Mouse (Mus musculus): Measurements from ENCODE around the gene Raver2.
"Not testable (repeated sequence)": the region's sequence is repeated elsewhere in the genome, so short reads cannot be mapped to it uniquely, and the experiment has no call there.

Gene Raver2

DNA sequence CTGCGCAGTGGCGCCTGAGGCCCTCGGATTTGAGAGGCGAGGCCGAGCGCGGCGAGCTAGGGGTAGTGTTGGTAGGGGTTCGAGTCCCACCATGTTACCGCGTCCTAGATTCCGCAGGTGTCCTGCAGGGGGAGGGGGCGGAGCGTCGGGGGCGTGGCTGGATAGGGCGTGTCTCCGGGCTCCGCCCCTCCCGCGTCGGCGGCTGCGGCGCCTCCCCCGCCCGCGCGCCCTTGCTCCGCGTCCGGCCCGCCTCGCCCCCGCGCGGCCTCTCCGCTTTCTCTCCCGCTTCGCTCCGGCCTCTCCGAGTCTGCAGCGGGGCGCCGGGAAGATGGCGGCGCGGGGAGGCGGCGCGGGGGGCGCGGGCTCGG is at the start of gene Raver2:
Gene Raver2, plus strand, starts transcription at position 198 of the 368 bp plus-strand sequence.
- DNase-seq (ENCODE audit: low read depth, low spot score) = no peak

DNA sequence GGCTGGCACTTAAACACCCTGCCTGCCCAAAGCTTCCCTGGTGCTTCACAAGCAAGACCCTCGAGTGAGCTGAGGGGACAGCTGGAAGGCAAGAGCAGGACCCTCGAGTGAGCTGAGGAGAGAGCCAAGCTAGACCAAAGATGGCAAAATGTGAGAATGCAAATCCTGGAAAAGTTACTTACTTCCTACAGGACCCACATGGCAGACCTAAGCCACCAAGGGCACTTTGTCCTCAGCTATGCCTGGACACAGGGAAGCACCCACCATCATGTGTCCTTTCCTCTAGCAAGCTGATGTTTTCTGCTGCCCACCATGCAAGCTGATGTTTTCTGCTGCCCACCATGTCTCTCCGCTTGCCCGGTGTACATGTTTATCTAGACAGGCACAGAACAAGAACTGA is 48.2 kb upstream of the Raver2 start, which contains the start of gene Gm10577:
Gene Gm10577, minus strand, starts transcription at position 101 of the 400 bp plus-strand sequence.
- no peak for DNase-seq (ENCODE audit: low read depth, low spot score)

DNA sequence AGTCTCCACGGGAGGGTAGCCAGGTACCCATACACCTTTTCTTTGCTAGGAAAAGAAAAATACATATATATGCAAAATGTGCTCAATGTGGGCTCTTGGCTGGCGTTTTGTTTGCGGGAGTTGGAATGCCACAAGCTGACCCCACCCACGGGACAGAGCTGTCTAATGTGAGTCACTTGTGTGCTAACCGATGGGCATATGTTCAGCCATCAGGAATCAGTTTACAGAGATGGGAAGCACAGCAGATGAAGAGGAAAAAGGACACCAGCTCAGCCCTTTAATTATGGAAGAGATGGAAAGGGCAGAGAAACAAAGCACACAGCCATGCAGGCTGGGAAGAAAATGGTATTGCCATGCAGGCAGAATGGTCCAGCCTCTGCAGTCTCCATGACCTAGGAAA is 42.2 kb upstream of the Raver2 start:
- peak; percentile 5 for DNase-seq (ENCODE audit: low read depth, low spot score)

DNA sequence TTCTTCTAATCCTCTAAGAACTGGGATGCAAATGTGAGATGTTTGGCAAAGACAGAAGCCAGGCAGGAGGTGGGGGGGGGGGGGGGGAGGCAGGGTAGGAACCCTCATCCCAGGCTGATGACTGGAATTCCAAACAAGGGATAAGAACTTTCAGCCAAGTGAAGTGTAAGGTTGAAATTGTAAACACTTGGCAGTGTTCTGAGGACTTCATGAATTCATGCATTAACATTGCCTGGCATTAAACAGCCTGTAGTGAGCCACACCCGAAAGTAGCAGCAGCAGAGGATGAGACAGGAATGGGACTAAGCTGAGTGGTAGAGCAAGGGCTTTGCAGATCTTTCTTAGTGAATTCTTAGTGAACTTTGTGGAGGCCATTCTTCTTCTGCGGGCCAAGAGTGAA is 41.8 kb upstream of the Raver2 start:
- DNase-seq (ENCODE audit: low read depth, low spot score) = no peak

DNA sequence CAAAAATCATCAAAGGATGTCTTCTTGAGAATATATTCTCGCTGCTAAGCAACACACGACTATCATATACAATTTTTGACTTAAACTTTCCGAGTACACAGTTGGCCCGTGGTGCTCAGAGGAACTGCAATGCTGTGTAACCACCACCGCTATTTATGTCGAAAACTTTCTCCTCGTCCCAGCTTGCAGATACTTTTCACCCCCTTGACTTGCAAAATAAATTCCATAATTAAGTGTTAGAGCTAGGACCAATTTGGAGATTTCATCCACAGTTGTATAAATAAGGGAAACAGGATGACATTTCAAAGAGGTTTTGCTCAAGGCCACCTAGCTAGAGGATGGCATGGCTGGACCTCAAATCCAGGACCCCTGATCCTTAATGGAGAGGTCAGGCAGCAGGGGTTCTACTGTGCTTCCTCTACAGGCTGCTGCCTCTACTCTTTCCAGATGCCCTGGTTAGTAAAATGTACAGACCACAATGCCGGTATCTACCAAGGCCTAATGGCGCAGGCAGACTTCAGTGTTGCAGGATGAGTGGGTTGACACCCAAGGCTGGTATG is 40.9 kb upstream of the Raver2 start:
- DNase-seq (ENCODE audit: low read depth, low spot score) = no peak

DNA sequence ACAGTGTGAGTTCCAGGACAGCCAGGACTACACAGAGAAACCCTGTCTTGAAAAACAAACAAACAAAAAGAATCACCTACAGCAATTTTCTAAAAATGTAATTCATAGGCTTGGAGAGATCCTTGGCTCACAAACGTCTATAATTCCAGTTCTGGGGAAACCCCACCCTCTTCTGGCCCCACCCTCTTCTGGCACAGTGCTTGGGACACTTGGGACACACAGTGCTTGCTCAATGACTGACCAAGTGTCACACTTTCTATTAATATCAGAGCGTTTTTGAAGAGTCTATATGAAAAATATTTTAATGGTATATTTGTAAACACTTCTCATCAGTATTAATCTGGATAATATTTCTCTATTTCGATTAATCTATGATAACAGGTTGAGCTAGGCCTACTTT is 35.7 kb upstream of the Raver2 start:
- no peak for DNase-seq (ENCODE audit: low read depth, low spot score)

DNA sequence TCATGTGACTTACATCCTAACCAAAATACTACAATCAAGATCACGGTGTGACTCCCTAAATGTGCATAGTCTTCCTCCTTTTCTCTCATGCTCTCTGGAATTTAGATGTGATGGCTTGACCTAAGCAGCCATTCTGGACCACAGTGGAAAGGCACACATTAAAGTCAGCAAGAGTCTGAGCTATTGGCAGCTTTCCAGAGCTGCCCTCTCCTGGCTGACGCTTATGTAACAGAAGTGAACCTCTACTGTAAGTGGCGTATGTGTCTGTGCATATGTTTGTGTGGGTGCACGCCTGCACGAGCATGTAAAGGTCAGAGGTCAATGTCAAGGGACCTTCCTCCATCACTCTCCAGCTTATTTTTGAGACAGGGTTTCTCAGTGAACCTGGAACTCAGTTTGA is 33.7 kb upstream of the Raver2 start:
- peak; percentile 2 for DNase-seq (ENCODE audit: low read depth, low spot score)

DNA sequence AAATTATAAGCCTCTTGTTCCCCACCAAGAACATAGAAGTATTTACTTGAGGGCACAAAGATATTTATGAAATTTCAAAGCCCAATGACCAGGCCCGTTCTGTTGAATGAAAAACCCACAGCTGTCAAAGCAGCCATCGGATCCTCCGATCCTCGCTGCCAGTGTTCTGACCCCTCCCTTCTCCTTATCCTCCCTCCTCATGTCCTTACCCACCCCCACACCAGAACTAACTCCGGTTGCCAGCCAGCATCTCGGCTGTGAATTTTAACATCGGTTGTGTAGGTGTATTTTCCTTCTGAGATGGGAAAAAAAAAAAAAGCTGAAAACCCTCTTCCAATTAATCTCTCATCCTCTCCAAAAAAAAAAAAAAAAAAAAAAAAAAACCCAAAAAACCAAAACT is 31.6 kb upstream of the Raver2 start:
- DNase-seq (ENCODE audit: low read depth, low spot score) = no peak

DNA sequence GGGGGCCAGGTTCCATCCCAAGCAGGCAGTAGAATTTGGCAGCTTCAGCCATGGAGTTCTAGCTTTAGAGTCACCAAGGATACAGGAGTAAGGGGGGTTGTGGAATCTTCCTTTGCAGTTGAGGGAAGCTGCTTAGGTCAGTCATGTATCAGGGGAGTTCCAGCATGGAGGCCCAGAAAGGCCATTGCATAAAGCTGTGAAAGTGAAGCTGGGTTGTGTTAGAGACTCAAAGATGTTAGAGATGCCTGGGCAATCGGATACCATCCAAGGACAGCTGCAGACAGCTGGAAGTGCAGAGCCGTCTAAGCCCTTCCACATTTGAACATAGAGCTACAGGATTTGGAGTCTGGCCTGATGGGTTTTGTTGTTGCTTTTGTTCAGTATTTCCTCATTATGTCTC is 25.1 kb upstream of the Raver2 start:
- no peak for DNase-seq (ENCODE audit: low read depth, low spot score)

DNA sequence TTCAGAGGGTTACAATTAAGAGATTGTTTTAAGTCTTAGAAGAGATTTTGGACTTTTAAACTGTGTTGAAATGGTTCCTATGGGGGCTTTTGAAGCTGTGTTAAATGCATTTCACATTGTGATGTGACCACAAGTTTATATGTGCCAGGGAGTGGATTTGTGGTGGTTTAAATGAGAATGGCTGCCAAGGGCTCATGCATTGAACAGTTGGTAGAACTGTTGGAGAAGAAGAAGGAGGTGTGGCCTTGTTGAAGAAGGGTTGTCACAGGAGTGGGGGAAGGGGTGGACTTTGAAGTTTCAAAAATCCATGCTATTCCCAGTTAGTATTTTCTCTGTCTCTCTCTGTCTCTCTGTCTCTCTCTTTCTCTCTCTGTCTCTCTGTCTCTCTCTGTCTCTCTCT is 24.6 kb upstream of the Raver2 start:
- DNase-seq (ENCODE audit: low read depth, low spot score) = no peak

DNA sequence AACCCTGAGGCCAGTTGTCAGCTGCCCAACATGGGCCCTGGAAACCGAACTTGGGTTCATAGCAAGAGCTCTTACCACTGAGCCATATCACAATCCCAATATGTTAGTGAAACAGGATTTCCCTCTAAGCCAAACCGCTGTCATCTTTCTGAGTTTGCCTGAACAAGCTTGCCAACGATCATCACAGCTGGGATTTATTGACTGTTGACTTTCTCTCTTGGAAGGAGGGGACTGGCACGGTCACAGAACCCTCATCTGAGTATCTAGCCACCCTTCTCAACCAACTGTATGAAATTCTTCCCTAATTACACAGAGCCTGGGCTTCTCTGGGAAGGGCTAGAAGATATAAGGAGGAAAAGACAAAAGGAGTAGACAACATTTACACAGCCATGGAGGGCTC is 22.2 kb upstream of the Raver2 start:
- no peak for DNase-seq (ENCODE audit: low read depth, low spot score)

DNA sequence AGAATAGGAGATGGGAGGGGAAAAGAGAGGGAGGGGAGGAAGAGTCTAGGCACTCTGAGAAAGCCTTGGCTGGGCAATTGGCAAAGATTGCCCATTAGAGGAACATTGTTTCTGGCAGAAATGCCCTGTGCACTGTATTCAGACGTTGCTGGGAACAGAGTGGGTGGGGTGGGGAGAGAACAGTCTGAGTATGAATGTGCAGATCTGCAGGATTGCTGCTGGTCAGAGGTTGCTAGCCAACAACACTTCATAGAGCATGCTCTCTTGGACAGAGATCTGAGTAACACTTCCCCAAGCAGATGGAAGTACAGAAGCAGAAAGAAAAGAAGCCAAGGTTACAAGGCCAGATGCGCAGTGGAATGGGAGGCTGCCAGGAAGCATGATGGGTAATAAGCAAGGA is 6.6 kb upstream of the Raver2 start:
- no peak for DNase-seq (ENCODE audit: low read depth, low spot score)

DNA sequence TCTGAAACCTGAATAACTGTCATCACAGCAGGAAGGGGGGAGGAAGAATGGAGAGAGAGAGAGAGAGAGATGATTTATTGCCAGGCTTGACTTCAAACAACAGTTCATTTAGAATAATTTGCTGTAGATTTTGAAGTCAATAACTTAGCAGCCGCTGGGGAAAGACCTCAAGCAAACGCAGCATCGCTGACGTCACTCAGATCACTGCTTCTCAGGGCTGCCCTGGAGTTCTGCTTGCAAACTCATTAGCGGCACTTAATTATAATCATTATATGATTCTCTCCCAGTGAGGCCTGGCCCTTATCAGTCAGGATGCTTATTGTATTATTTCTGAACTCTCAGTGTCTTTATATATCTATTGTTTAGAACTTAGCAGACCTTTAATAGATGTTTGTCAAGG is 2.4 kb upstream of the Raver2 start:
- no peak for DNase-seq (ENCODE audit: low read depth, low spot score)

DNA sequence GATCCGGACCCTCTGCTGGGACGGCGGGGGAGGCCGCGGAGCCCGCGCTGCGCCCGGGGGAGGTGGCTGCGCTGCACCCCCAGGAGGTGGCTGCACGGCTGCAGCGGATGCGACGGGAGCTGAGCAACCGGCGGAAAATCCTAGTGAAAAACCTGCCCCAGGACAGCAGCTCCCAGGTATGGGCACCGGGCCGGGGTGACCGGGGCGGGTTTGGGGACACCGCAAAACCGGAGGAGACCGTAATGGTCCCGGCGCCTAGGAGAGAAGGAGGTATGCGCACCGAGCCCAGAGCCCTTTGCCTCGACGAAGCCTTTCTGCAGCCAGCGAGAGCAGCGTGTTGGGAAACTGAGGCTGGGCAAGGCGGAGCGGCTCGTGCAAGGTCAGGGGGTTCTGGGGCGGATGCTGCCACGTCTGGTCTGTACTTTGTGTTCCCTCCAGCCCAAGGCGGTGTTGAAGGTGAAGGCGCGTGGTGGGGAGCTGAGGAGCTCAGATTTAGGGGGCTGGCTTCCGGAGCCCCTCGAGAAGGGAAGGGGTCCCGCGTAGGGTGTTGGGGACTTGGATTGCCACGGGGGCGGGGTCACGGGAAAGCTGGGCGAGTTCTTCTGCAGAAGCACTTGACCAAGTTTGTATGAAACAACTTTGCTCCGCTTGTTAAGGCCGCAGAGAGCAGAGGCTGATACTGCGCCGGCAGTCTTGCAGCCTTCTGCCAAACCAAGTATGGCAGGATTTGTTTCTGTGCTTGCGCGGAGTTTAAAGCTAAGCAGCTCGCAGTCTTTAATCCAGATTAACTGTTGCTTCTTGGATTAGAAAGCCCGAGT is 580 bp downstream of the Raver2 start:
- DNase-seq (ENCODE audit: low read depth, low spot score) = no peak

DNA sequence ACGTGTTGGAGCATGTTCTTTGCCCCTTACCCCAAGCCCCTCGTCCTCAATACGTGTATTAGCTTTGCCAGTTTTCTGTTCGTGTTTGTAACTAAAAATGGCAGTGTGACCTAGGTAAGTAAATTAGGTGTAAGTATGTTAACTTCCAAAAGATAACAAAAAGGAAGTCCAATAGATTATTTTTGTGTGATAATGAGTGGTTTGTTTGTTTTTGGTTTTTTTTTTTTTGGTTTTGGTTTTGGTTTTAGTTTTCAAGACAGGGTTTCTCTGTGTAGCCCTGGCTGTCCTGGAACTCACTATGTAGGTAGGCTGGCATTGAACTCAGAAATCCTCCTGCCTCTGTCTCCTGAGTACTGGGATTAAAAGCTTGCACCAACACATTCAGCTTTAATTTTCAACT is 2.8 kb downstream of the Raver2 start:
- DNase-seq (ENCODE audit: low read depth, low spot score) = no peak

DNA sequence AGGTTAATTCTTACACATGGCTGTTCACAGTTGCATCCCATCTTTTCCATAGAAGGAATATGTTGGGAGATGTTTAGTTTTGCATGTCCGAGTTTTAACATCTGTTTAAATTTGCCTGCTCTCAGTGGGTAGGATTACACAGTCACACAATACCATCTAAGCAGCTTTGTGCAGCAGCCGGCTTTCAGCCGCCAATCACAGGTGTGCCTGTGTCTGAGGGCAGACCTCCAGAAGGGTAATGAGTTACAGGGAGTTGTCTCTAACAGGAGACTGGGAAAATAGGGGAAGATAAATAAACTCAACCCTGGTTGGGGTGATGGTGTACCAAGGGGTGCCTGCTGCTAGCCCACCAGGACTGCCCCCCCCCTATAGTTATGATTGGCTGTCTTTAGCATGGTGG is 7.6 kb downstream of the Raver2 start:
- DNase-seq (ENCODE audit: low read depth, low spot score) = no peak

DNA sequence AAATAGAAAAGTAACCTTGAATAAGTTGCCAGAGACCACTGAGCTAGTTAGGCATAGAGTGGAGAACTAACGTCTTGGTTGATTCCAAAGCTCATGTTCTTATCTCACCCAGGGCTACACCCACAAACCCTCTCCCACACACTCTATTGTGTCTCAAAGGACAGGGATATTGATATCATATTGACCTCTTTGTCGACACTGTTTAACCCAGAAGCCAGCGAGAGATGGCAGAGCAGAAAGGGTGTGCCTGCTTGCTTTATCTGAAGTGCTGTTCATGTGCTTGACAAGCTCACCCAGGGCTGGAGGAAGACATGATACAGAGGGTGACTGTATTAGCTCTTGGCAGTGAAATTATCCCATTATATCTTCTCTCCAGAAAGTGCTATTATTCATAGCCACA is 11.2 kb downstream of the Raver2 start:
- no peak for DNase-seq (ENCODE audit: low read depth, low spot score)

DNA sequence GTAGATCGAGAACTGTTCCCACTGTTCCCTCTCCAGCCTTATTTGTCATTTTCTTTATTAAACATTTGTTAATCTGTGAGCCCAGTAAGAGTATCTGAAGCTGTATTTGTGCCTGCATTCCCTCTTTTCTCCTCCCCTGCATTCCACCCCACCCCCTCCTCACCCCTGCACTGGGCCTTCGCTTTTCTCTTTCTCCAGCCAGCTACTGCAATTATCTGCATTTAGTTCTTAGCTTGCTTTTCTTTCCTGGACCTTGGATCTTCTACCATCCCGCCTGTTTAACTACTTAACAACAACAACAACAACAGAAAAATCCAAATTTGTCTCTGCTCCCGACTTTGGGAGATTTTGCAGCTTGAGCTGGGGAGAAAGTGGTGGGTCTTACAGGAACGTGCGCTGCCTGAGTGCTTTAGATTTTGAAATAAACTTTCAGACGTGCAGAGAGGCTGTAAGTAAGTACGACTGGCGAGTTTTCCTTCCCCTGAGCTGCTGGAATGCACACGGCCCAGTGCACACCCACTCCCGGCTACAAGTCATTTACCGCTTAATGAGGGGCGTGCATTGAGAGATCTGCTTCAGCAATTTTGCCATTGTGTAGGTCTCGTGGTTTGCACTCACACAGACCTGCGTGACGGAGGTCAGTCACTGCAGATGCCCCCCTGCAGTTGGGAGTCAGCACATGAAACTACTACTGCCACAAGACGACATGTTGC is 13.5 kb downstream of the Raver2 start:
- no peak for DNase-seq (ENCODE audit: low read depth, low spot score)

DNA sequence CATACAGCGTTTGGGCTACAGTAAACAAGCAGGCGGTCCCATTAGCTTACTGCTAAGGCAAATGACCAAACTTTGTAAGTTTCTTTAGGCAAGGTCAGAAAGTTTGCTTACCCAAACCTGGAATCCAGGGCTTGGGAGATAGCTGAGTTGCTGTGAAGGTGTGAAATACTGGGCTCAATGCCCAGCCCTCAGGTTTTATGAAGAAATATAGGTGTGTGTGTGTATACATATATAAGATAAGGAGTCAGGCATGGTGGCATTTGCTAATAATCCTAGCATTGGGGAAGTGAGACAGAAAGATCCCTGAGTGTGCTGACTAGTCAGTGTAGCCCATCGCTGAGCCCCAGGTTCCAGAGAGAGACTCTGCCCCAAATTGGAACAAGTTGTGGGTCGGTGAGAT is 16.1 kb downstream of the Raver2 start:
- DNase-seq (ENCODE audit: low read depth, low spot score) = no peak

DNA sequence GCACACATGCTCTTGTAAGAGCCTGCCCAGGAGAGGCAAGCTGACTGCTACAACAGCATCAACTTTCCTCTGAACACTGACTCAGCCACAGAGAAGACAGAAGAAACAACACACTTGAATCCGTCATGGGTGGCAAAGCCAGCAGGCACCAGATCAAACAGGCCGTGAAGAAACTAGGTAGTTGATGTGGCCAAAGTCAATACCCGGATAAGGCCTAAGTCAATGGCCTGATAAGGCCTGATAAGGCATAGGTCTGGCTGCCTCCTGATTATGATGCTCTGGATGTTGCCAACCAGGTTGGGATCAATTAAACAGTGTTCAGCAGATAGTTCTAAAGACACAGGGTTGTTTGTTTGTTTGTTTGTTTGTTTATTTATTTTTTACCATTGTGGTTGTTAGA is 17.3 kb downstream of the Raver2 start:
- no peak for DNase-seq (ENCODE audit: low read depth, low spot score)

DNA sequence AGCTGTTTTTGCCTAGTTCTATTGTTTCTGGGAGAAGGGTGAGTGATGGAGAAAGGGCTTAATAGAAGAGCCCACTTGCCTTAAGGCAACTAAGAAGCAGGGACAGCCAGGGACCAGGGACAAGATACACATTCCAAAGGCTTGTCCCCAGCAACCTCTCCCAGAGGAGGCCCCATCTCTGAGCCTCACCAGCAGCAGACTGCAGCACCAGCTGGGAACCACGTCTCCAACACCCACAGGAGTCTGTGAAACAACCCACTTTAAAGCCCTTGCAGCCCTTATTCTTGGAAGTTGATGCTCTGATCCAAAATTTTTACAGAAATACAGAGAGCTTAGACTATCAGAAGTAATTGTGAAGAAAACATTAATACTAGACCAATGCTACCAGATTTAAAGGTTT is 18.9 kb downstream of the Raver2 start:
- no peak for DNase-seq (ENCODE audit: low read depth, low spot score)

DNA sequence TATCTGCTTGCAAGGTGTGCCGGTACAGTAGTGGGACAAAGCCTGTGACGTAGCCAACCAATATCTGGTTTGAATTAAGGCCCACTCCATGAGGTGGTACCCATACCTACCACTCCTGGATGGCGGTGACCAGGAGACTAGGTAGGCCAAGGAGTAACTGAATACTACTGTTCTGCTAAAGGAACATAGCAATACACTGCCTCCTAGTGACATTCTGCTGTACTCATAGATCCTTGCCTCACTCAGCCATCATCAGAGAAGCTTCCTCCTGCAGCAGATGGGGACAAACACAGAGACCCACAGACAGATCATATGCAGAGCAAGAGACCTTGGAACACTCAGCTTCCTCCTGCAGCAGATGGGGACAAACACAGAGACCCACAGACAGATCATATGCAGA is 21.8 kb downstream of the Raver2 start:
- not testable (repeated sequence) for DNase-seq (ENCODE audit: low read depth, low spot score)

DNA sequence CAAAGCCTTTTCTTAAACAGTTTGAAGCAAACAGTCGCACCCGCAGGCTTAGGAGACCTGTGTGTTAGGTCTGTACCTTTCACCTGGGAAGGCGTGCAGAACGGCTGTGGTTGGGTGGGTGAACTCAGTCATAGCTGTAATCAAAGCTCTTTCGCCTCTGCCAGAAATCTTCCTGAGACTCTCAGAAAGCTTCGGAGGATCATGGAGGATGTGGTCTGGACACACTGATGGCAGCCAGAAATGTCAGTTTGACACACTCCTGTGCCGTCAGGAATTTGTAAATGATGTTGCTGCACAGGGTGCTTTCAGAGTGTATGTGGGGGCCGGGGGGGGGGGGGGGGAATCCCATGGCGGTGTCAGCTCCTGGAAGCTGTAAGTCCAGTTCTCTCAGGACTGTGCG is 24.5 kb downstream of the Raver2 start:
- no peak for DNase-seq (ENCODE audit: low read depth, low spot score)

Data from 3T3-L1 (cell line).